Mouse (Mus musculus): ENCODE results near the gene Scml4. TPM values are rescaled to one million over a fixed set of nuclear protein-coding genes. Genes with fewer than 3 reads are reported as not detected.

Scml4 gene
- 1.1 and 1.2 TPM in 2 replicates for polyA plus RNA-seq (2021; fragmentation: Nextera tagmentation)
- long read RNA-seq, experiment 1, full-length matches to known transcripts = 3 of 9 reads
- long read RNA-seq, experiment 1, partial matches to known transcripts = 0 of 9 reads
- long read RNA-seq, experiment 1, other reads (novel, unspliced or antisense) = 6 of 9 reads
- long read RNA-seq, experiment 2, full-length matches to known transcripts = 11 of 17 reads
- long read RNA-seq, experiment 2, partial matches to known transcripts = 3 of 17 reads
- long read RNA-seq, experiment 2, other reads (novel, unspliced or antisense) = 3 of 17 reads

GRCm38 (mm10) chr10:42860159-42860911 is at the start of gene Scml4:
Gene Scml4 (plus strand): TSS chr10:42860370.

Other genes with a start within 250 kb of the Scml4 start
- gene Sec63, start 98.9 kb upstream of the Scml4 start, polyA plus RNA-seq (2021; fragmentation: Nextera tagmentation) = 4.0 and 4.7 TPM in 2 replicates

Measured in layer of hippocampus, adult 6 months (tissue).